Mouse (Mus musculus) kidney, adult 2 months (tissue): Measurements from ENCODE around the gene Bcl6b.

Experiments used
- CTCF ChIP-seq: fragments of 200-500 bp; conservative IDR thresholded peaks from 2 replicates; pipeline ENCODE4 v1.5.1; 2011; ENCODE audit warnings: low read depth, mild to moderate bottlenecking, control low read depth, low read length, moderate library complexity, mixed read lengths; ENCODE audit not compliant: insufficient read depth, insufficient read length
- POLR2A ChIP-seq: fragments of 200-500 bp; IDR thresholded peaks from one replicate; pipeline ENCODE4 v1.6.1; 2011; ENCODE audit warnings: low read depth, low read length, control low read depth

- TF ChIP-seq POLR2A (no peak), CTCF (no peak)
These were observed 18.9 kb downstream of the Bcl6b start for GRCm38 (mm10) chr11:70210681-70211080.
